Mouse (Mus musculus): ENCODE data around the gene Mip. TPM values are rescaled to one million over a fixed set of nuclear protein-coding genes. Genes with fewer than 3 reads are reported as not detected.
"Not testable (repeated sequence)": the region's sequence is repeated elsewhere in the genome, so short reads cannot be mapped to it uniquely, and the experiment has no call there.

The Mip gene
- polyA plus RNA-seq, 1 experiment from 2014 or later: 0.55 TPM

DNA sequence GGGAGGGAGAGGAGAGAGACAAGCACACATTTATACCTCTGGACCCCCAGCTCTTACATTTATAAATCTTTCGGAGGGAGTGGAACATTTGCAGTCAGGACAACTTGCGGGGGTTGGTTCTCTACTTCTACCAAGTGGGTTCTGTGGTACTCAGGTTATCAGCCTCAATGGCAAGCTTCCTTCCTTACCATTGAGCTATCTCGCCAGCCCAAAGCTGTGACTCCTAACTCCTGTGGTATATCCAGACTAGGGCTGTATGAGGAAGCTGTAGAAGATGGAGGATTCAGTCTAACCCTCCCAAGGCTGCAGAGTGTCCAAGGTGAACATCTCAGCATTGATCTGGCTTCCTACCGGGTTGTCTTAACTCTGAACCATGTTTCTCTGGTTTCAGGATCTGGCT lies 13.5 kb downstream of the Mip start:
- Histone ChIP-seq H3K27ac (no peak overlapping the region), H3K9me3 (no peaks in the 10 kb centered on the region), H3K4me3 (no peak overlapping the region), H3K4me1 (peaks cover 31% of the 10 kb centered on the region), H3K27me3 (ENCODE audit: poor library complexity, severe bottlenecking) (no peaks in the 10 kb centered on the region), H3K36me3 (replicated peaks) (peaks cover 87% of the 10 kb centered on the region)
- WGBS: 95% methylated on average over 4 of the region's 4 CpGs
- no peak for DNase-seq (ENCODE audit: extremely low spot score, low spot score)

DNA sequence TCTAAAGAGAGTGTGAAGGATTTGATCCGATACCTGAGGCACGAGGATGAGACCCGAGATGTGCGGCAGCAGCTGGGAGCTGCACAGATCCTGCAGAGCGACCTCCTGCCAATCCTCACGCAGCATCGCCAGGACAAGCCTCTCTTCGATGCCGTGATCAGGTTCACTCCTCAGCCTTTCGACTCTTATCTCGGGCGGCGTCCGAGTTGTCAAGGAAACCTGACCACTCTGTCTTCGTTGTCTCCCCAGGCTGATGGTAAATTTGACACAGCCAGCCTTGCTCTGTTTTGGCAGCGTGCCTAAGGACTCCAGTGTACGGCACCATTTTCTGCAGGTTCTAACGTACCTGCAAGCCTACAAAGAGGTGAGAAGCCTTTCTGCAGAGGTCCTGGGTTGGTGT lies 14.5 kb downstream of the Mip start:
- H3K4me3 ChIP-seq: no peak overlapping the region
- no peaks in the 10 kb centered on the region for H3K27me3 ChIP-seq (ENCODE audit: poor library complexity, severe bottlenecking)
- DNase-seq (ENCODE audit: extremely low spot score, low spot score): no peak
- H3K27ac ChIP-seq: no peak overlapping the region
- 90% methylated on average over 18 of the region's 18 CpGs for WGBS
- no peaks in the 10 kb centered on the region for H3K9me3 ChIP-seq
- peaks cover 88% of the 10 kb centered on the region for H3K36me3 ChIP-seq (replicated peaks)
- H3K4me1 ChIP-seq: peaks cover 22% of the 10 kb centered on the region

DNA sequence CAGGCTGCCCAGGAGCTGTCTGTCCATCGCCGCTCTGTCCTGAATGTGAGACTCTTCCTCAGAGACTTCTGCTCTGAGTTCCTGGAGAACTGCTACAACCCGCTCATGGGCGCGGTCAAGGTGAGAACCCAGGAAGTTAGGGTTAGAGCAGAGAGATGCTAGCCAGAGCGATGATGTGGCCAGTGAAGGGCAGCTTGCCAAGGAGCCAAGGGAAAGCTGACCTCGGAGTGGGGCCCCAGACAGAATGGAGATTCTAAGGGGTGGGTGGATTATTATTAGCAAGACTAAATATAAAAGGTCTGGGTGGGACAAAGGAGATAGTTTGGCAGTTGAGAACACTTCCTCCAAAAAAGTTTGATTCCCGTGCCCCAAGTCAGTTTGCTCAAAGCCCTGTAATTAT lies 17.6 kb downstream of the Mip start:
- Histone ChIP-seq H3K27me3 (ENCODE audit: poor library complexity, severe bottlenecking) (no peaks in the 10 kb centered on the region), H3K36me3 (replicated peaks) (peaks cover 99% of the 10 kb centered on the region), H3K4me3 (no peak overlapping the region), H3K27ac (no peak overlapping the region), H3K9me3 (no peaks in the 10 kb centered on the region), H3K4me1 (peaks cover 1% of the 10 kb centered on the region)
- 97% methylated on average over 8 of the region's 8 CpGs for WGBS
- no peak for DNase-seq (ENCODE audit: extremely low spot score, low spot score)

DNA sequence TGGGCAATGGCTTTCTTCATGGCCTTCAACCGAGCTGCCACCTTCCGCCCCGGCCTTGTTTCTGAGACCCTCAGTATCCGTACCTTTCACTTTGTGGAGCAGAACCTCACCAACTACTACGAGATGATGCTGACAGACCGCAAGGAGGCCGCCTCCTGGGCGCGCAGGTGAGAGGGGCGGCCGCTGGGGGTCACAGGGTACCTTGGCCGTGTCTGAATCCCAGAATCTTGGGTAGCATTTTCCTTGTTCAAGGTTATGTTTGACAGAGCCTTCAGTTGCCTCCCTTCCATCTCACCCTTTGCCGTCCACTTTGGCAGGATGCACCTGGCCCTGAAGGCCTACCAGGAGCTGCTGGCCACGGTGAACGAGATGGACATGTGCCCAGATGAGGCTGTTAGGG lies 18.5 kb downstream of the Mip start:
- DNase-seq (ENCODE audit: extremely low spot score, low spot score): no peak
- WGBS: 96% methylated on average over 15 of the region's 15 CpGs
- H3K27me3 ChIP-seq (ENCODE audit: poor library complexity, severe bottlenecking): no peaks in the 10 kb centered on the region
- no peak overlapping the region for H3K4me3 ChIP-seq
- no peaks in the 10 kb centered on the region for H3K9me3 ChIP-seq
- no peak overlapping the region for H3K27ac ChIP-seq
- H3K4me1 ChIP-seq: no peaks in the 10 kb centered on the region
- H3K36me3 ChIP-seq (replicated peaks): peaks cover 100% of the 10 kb centered on the region

DNA sequence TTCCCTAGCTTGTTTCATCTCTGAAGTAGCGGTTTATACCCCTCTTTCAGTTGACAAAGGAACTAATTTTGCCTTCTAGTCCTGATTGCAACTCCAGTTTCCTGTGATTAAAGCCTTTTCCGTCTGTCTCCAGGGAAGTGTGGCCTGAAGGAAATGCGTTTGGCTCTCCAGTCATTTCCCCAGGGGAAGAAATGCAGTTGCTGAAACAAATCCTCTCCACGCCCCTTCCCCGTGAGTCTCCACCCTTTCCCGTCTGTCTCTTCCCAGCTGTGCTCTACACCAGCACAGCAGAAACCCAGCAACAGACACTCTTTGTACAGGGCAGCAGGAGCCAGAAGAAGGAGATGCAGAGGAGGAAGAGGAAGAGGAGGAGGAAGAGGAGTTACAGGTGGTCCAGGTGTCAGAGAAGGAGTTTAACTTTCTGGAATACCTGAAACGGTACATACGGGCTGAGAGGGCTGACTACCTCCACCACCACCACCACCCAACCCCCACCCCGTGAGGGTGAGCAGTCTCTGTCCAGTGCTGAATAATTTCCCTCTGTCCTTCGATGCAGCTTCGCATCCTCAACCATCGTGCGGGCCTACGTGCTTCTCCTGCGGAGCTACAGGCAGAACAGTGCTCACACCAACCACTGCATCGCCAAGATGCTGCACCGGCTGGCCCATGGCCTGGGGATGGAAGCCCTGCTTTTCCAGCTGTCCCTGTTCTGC lies 21.5 kb downstream of the Mip start:
- Histone ChIP-seq H3K4me3 (no peak overlapping the region), H3K36me3 (replicated peaks) (peaks cover 100% of the 10 kb centered on the region), H3K9me3 (no peaks in the 10 kb centered on the region), H3K27ac (no peak overlapping the region), H3K4me1 (no peaks in the 10 kb centered on the region), H3K27me3 (ENCODE audit: poor library complexity, severe bottlenecking) (no peaks in the 10 kb centered on the region)
- WGBS: 89% methylated on average over 17 of the region's 17 CpGs
- no peak for DNase-seq (ENCODE audit: extremely low spot score, low spot score)

DNA sequence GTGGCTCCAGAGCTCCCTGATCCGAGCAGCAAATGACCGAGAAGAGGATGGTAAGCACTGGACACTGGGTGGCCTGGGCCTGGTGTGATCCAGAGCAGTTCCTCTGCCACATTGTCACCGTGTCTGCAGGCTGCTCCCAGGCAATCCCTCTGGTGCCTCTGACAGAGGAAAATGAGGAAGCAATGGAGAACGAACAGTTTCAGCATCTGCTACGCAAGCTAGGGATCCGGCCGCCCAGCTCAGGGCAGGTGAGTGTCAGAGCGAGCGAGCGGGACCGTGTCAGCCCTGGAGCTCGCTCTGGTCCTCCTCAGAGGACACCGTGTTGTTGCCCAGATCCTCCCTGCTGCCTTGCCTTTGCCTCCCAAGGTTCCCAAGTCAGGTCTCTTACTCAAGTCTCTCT lies 24.9 kb downstream of the Mip start:
- Histone ChIP-seq H3K27ac (no peak overlapping the region), H3K4me1 (no peaks in the 10 kb centered on the region), H3K4me3 (no peak overlapping the region), H3K9me3 (no peaks in the 10 kb centered on the region), H3K27me3 (ENCODE audit: poor library complexity, severe bottlenecking) (no peaks in the 10 kb centered on the region), H3K36me3 (replicated peaks) (peaks cover 91% of the 10 kb centered on the region)
- no peak for DNase-seq (ENCODE audit: extremely low spot score, low spot score)
- WGBS: 96% methylated on average over 13 of the region's 13 CpGs

DNA sequence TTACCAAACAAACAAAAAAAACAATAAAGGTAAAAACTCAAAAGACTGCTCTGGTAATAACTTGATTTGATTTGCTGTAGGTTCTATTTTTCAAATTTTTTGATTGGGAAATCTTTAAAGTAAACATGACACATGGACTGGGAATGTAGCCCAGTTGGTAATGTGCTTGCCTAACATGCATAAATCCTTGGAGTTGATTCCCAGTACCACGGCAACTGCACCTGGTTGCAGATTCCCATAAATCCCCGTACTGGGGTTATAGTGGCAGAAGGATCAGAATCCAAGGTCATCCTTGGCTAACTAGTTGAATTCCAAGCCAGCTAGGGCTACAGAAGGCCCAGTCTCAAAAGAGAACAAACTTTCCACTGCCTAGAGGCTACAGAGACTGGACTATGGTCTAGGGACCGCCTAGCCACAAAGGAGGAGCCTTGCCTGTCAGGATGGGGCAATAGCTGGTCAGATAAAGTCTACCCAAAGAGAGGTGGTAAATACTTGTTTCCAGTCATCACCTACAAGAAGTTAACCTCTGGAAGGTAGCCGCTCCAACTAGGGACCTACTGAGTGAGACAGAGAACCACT lies 28.1 kb downstream of the Mip start, which contains the start of gene Apon:
Gene Apon (plus strand): TSS at position 420 of the 579 bp plus-strand sequence.
- Histone ChIP-seq H3K36me3 (replicated peaks) (peaks cover 59% of the 10 kb centered on the region), H3K27ac (no peak within 1 kb of the TSS), H3K4me3 (no peak within 1 kb of the TSS), H3K4me1 (no peaks in the 10 kb centered on the region), H3K9me3 (no peaks in the 10 kb centered on the region), H3K27me3 (ENCODE audit: poor library complexity, severe bottlenecking) (no peaks in the 10 kb centered on the region)
- DNase-seq (ENCODE audit: extremely low spot score, low spot score): no peak
- 89% methylated on average over 4 of the region's 4 CpGs for WGBS

DNA sequence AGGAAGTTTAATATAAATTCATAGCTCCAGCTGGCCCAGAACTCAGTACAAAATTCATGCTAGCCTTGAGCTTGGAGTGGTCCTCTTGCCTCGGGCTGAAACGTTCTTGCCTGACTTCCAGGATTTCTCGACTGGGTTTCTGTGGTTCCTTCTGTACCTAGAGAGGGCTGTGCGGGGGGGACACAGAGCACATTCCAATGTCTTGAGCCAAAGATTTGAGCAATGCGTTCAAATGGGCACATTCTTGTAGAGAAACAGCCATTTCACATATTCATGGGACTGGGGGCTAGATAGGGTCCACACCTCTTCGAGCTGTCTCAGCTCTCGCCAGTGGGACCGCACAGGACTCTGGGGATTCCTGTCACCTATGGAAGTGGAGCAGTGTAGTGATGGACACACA lies 30.3 kb downstream of the Mip start:
- peaks cover 37% of the 10 kb centered on the region for H3K36me3 ChIP-seq (replicated peaks)
- H3K27ac ChIP-seq: no peak overlapping the region
- no peaks in the 10 kb centered on the region for H3K9me3 ChIP-seq
- no peak for DNase-seq (ENCODE audit: extremely low spot score, low spot score)
- H3K27me3 ChIP-seq (ENCODE audit: poor library complexity, severe bottlenecking): no peaks in the 10 kb centered on the region
- H3K4me3 ChIP-seq: no peak overlapping the region
- no peaks in the 10 kb centered on the region for H3K4me1 ChIP-seq
- WGBS: 94% methylated on average over 8 of the region's 8 CpGs

DNA sequence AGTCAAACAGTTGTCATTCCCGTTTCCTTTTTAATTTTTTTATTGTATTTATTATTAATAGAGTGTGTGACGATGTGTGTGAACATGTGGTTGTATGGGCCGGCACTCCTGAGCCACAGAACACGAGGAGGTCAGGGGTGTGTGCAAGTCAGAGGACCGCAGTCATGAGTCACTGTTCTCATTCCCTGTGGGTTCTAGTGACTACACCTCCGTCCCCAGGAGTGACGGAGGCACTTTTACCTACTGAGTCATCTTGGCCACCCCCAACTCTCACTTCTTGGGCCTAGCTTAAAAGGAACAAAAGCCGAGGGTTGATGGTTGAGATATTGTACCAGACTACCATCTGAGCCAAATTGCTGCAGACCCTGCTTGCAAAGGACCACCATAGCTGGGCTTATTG lies 30.7 kb downstream of the Mip start:
- 93% methylated on average over 8 of the region's 8 CpGs for WGBS
- Histone ChIP-seq H3K27me3 (ENCODE audit: poor library complexity, severe bottlenecking) (no peaks in the 10 kb centered on the region), H3K4me1 (no peaks in the 10 kb centered on the region), H3K27ac (no peak overlapping the region), H3K9me3 (no peaks in the 10 kb centered on the region), H3K36me3 (replicated peaks) (peaks cover 33% of the 10 kb centered on the region), H3K4me3 (no peak overlapping the region)
- DNase-seq (ENCODE audit: extremely low spot score, low spot score): no peak

DNA sequence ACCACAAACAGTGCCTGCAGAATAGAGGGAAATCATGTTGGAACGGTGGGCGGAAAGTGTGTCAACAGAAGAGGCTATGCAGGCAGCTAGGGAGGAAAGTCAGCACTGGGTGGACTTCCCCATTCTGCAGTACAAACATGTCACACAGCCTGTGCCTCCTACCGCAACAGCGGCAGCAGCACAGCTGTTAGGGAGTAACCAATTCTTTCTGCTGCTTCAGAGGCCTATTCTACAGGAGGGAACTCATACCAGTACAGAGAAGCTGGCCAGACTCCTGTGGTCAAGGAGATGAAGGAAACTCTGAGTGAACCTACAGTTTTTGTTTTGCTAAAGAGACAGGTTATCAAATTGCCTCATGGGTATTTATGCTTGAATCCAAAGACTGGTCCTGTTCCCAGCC lies 33.3 kb downstream of the Mip start:
- H3K27me3 ChIP-seq (ENCODE audit: poor library complexity, severe bottlenecking): no peaks in the 10 kb centered on the region
- peaks cover 10% of the 10 kb centered on the region for H3K36me3 ChIP-seq (replicated peaks)
- DNase-seq (ENCODE audit: extremely low spot score, low spot score): no peak
- H3K27ac ChIP-seq: no peak overlapping the region
- H3K9me3 ChIP-seq: no peaks in the 10 kb centered on the region
- WGBS: 90% methylated on average over 4 of the region's 4 CpGs
- H3K4me3 ChIP-seq: no peak overlapping the region
- H3K4me1 ChIP-seq: no peaks in the 10 kb centered on the region

DNA sequence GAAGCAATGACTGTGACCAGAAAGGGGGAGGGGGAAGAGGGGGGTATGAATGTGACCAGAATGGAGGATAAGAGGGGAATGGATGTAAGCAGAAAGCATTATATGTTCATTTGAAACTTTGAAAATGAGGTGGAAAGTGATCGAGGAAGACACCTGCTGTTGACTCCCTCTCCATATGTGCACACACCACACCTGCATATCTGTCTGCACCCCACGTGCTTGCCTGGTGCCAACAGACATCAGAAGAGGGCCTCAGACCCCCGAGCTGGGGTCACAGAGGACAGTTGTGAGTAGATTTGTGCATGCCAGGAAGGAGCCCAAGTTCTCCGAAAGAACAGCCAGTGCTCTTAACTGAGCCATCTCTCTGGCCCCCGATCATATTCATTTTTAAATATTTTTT lies 34.3 kb downstream of the Mip start:
- no peaks in the 10 kb centered on the region for H3K9me3 ChIP-seq
- WGBS: 88% methylated on average over 5 of the region's 5 CpGs
- H3K27me3 ChIP-seq (ENCODE audit: poor library complexity, severe bottlenecking): no peaks in the 10 kb centered on the region
- H3K36me3 ChIP-seq (replicated peaks): no peaks in the 10 kb centered on the region
- no peak for DNase-seq (ENCODE audit: extremely low spot score, low spot score)
- no peak overlapping the region for H3K27ac ChIP-seq
- no peak overlapping the region for H3K4me3 ChIP-seq
- no peaks in the 10 kb centered on the region for H3K4me1 ChIP-seq

DNA sequence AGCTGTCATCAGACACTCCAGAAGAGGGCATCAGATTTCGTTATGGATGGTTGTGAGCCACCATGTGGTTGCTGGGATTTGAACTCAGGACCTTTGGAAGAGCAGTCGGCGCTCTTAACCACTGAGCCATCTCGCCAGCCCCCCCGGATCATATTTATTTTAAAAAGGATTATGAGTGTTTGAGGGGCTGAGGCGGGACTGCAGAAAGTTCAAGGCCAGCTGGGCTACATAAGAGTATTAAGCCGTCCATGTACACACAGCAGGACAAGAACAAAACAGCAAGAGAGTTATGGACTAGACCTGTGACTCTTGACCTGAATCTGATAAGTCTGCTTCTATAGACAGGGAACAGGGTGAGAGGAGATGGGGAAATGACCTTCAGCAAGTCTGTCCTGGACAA lies 34.7 kb downstream of the Mip start:
- WGBS: 89% methylated on average over 7 of the region's 7 CpGs
- not testable (repeated sequence) for DNase-seq (ENCODE audit: extremely low spot score, low spot score)

DNA sequence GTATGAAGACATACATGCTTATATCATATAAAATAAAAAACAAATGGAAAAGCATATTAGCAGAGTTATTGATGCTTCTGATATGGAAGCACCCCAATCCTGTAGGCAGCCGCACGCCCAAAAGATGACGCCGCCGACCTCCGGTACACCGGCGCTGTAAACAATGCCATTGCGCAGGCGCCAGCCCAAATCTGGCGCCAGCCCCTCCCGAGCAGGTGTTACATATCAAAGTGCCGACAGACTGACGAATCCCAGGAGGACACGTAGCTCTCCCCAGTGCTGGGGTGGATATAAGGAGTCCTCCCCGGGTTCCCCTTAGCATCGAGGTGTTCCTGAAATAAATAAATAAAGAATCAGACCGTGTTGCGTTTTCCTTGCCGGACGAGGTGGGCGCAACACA lies 36.7 kb downstream of the Mip start:
- H3K27me3 ChIP-seq (ENCODE audit: poor library complexity, severe bottlenecking): no peaks in the 10 kb centered on the region
- no peak overlapping the region for H3K27ac ChIP-seq
- H3K36me3 ChIP-seq (replicated peaks): no peaks in the 10 kb centered on the region
- no peak overlapping the region for H3K4me3 ChIP-seq
- H3K9me3 ChIP-seq: no peaks in the 10 kb centered on the region
- 81% methylated on average over 22 of the region's 22 CpGs for WGBS
- DNase-seq (ENCODE audit: extremely low spot score, low spot score): no peak
- H3K4me1 ChIP-seq: no peaks in the 10 kb centered on the region

More for the DNA sequence above, 34.7 kb downstream of the Mip start:
- not testable (repeated sequence) for H3K9me3 ChIP-seq; H3K4me1 ChIP-seq; H3K27me3 ChIP-seq (ENCODE audit: poor library complexity, severe bottlenecking); H3K27ac ChIP-seq; H3K4me3 ChIP-seq; H3K36me3 ChIP-seq (replicated peaks)

Measured in forebrain, embryonic 10.5 days (tissue).